ENCODE assay signal across 37 mouse cellular contexts in the genomic region with DNA sequence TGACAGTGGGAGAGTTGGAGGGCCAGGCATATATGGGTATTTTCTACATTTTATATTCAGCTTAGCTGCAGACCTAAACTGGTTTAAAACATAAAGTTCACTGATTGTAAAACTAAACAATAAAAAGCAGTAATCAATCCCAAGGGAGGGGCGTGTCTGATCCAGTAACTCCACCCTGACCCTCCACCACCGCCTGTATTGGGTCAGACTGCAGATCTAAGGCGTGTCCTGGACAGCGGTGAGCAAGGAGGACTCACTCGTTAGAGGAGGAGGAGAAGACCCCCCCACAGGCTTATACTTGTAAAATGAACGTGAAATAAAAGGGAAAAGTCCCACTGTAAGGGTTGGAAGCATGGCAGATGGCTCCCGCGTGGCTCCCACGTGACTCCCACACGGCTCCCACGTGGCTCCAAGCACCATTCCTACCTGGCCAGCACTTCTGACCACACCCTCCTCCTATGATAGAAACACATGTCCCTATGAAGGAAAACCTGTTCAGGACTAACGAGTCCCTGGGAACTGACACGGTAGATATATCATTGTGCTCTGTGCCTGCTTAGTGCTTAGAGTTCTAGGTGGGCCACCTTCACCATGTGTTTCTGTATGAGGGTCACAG. TPM values are rescaled to one million over a fixed set of nuclear protein-coding genes. Genes with fewer than 3 reads are reported as not detected.
DNase-seq lines count a peak whose midpoint lies in the region; ATAC-seq lines count a peak whose summit lies in the region.
"Had no signal": no experiment of that assay in that cellular context is flagged by ENCODE, and none has a peak within 500 bp of the region (broad histone marks: within the 10 kb centered on the region; RNA-seq: fewer than 3 reads in every experiment).

No protein-coding gene starts in this region.

- H3K4me3 ChIP-seq in intestine, embryonic 15.5 days (replicated peaks) = no peak overlapping the region
- H3K4me3 ChIP-seq in limb, embryonic 15.5 days = no peak overlapping the region
- H3K4me3 ChIP-seq in hindbrain, embryonic 10.5 days = no peak overlapping the region
- H3K4me3 ChIP-seq: erythroblast, embryonic 14.5 days; forebrain, embryonic 12.5 days; heart, embryonic 10.5 days; heart, embryonic 15.5 days; limb, embryonic 12.5 days; liver, embryonic 13.5 days; megakaryocyte, embryonic 14.5 days; midbrain, embryonic 13.5 days had no signal

- no peaks in the 10 kb centered on the region for H3K9me3 ChIP-seq in intestine, embryonic 15.5 days
- H3K9me3 ChIP-seq in limb, embryonic 15.5 days = no peaks in the 10 kb centered on the region
- no peaks in the 10 kb centered on the region for H3K9me3 ChIP-seq in hindbrain, embryonic 10.5 days
- H3K9me3 ChIP-seq: forebrain, embryonic 12.5 days; heart, embryonic 10.5 days; heart, embryonic 15.5 days; limb, embryonic 12.5 days; liver, embryonic 13.5 days; midbrain, embryonic 13.5 days had no signal

- no peak overlapping the region for H3K9ac ChIP-seq in intestine, embryonic 15.5 days
- no peak overlapping the region for H3K9ac ChIP-seq in limb, embryonic 15.5 days
- H3K9ac ChIP-seq: forebrain, embryonic 12.5 days; heart, embryonic 15.5 days; hindbrain, embryonic 14.5 days; limb, embryonic 12.5 days; liver, embryonic 13.5 days; midbrain, embryonic 13.5 days had no signal

- 68% methylated on average over 13 of the region's 13 CpGs for WGBS in intestine, embryonic 15.5 days
- 47% methylated on average over 13 of the region's 13 CpGs for WGBS in limb, embryonic 15.5 days
- 92% methylated on average over 13 of the region's 13 CpGs for WGBS in hindbrain, embryonic 10.5 days

- peak; percentile 70 for ATAC-seq in intestine, embryonic 15.5 days
- ATAC-seq in limb, embryonic 15.5 days (ENCODE audit: insufficient number of reproducible peaks, low FRiP score, low TSS enrichment, low read depth) = peak; percentile 46; the same call in 1 of the 2 replicates
- ATAC-seq: lung, postnatal 0 days; midbrain, embryonic 13.5 days had no signal

- H3K27ac ChIP-seq in intestine, embryonic 15.5 days = no peak overlapping the region
- no peak overlapping the region for H3K27ac ChIP-seq in limb, embryonic 15.5 days
- no peak overlapping the region for H3K27ac ChIP-seq in hindbrain, embryonic 10.5 days
- H3K27ac ChIP-seq: forebrain, embryonic 12.5 days; heart, embryonic 10.5 days; heart, embryonic 15.5 days; hindbrain, embryonic 14.5 days; kidney, postnatal 0 days; limb, embryonic 12.5 days; liver, embryonic 13.5 days; midbrain, embryonic 13.5 days had no signal

- no peak overlapping the region for H3K4me2 ChIP-seq in intestine, embryonic 15.5 days (replicated peaks)
- no peak overlapping the region for H3K4me2 ChIP-seq in limb, embryonic 15.5 days
- H3K4me2 ChIP-seq: forebrain, embryonic 12.5 days; heart, embryonic 15.5 days; hindbrain, embryonic 14.5 days; limb, embryonic 12.5 days; liver, embryonic 13.5 days; midbrain, embryonic 13.5 days had no signal

- peak; percentile 71 for DNase-seq in heart, adult 11 months
- DNase-seq in heart, postnatal 14 days = no peak
- no peak for DNase-seq in hindbrain, embryonic 10.5 days (ENCODE audit: low spot score)
- DNase-seq in embryo, embryonic 11 days = no peak
- no peak for DNase-seq in T-cell, adult 2 months (ENCODE audit: low spot score)
- DNase-seq: adrenal gland, postnatal 25 days; cerebellum, adult 11-12 months; cerebellum, postnatal 10 days; gastrocnemius, postnatal 10 days; heart, postnatal 36 days; kidney, adult 8-10 months; liver, embryonic 13.5 days; lung, adult 18-20 months; lung, postnatal 4 days; right cerebral cortex, postnatal 25 days had no signal

- intact Hi-C loops in heart, postnatal 14 days (cut with DNase I) = no loop called here

- no peaks in the 10 kb centered on the region for H3K36me3 ChIP-seq in intestine, embryonic 15.5 days
- H3K36me3 ChIP-seq in limb, embryonic 15.5 days = peaks cover 4% of the 10 kb centered on the region; the same call in 1 of the 2 replicates
- no peaks in the 10 kb centered on the region for H3K36me3 ChIP-seq in hindbrain, embryonic 10.5 days
- H3K36me3 ChIP-seq: forebrain, embryonic 12.5 days; G1E; heart, embryonic 10.5 days; heart, embryonic 15.5 days; limb, embryonic 12.5 days; liver, embryonic 13.5 days; midbrain, embryonic 13.5 days had no signal

- H3K4me1 ChIP-seq in intestine, embryonic 15.5 days (replicated peaks) = 0 out of 2 replicates have a peak, but pooled peaks cover 5% of the 10 kb centered on the region
- H3K4me1 ChIP-seq in limb, embryonic 15.5 days = peaks cover 28% of the 10 kb centered on the region
- H3K4me1 ChIP-seq in hindbrain, embryonic 10.5 days (replicated peaks) = no peaks in the 10 kb centered on the region
- H3K4me1 ChIP-seq: forebrain, embryonic 12.5 days; liver, embryonic 13.5 days; megakaryocyte, embryonic 14.5 days; midbrain, embryonic 13.5 days had no signal

- H3K27me3 ChIP-seq in intestine, embryonic 15.5 days (replicated peaks) = no peaks in the 10 kb centered on the region
- H3K27me3 ChIP-seq in limb, embryonic 15.5 days = no peaks in the 10 kb centered on the region
- no peaks in the 10 kb centered on the region for H3K27me3 ChIP-seq in hindbrain, embryonic 10.5 days (ENCODE audit: insufficient read depth, poor library complexity, severe bottlenecking)
- H3K27me3 ChIP-seq: forebrain, embryonic 12.5 days; heart, embryonic 15.5 days; limb, embryonic 12.5 days; liver, embryonic 13.5 days; midbrain, embryonic 13.5 days had no signal

RNA-seq across cellular contexts. Expression of gene Dmbt1, which starts 40.6 kb away (rescaled TPM):
- total RNA-seq in heart, postnatal 14 days (2021) = under 1 TPM in 1 of 2 experiments, not detected in 1; 0.12 TPM
- polyA plus RNA-seq in intestine, embryonic 15.5 days (2015; fragmentation: Nextera tagmentation; extraction: Ambion mirVana) = 126 and 138 TPM in 2 replicates
- polyA plus RNA-seq in limb, embryonic 15.5 days (2015; fragmentation: Nextera tagmentation; extraction: Ambion mirVana) = 0.03 and 0.04 TPM in 2 replicates
- polyA plus RNA-seq in hindbrain, embryonic 10.5 days (2016; fragmentation: Nextera tagmentation; extraction: Ambion mirVana) = not detected in 2 replicates
- total RNA-seq: adrenal gland, adult 18-20 months; adrenal gland, postnatal 25 days; common myeloid progenitor, adult 5-6 weeks; gastrocnemius, postnatal 10 days; granulocyte monocyte progenitor cell, adult 5-6 weeks; heart, postnatal 36 days; layer of hippocampus, adult 18-20 months; layer of hippocampus, postnatal 10 days; left cerebral cortex, adult 18-20 months; left cerebral cortex, postnatal 14 days; monocyte, adult 5-6 weeks had no signal
- polyA plus RNA-seq: erythroblast, embryonic 14.5 days; forebrain, embryonic 12.5 days; G1E; heart, embryonic 10.5 days; hindbrain, embryonic 14.5 days; kidney, postnatal 0 days; limb, embryonic 12.5 days; liver, embryonic 13.5 days; lung, postnatal 0 days; midbrain, embryonic 13.5 days; neural tube, embryonic 14.5 days had no signal

RNA-seq across cellular contexts. Expression of gene Htra1, which starts 55.4 kb away (rescaled TPM):
- 100 to 1,000 TPM; 151 to 162 TPM for total RNA-seq in heart, postnatal 14 days (2021)
- polyA plus RNA-seq in intestine, embryonic 15.5 days (2015; fragmentation: Nextera tagmentation; extraction: Ambion mirVana) = 16.9 and 18.8 TPM in 2 replicates
- 317 and 324 TPM in 2 replicates for polyA plus RNA-seq in limb, embryonic 15.5 days (2015; fragmentation: Nextera tagmentation; extraction: Ambion mirVana)
- polyA plus RNA-seq in hindbrain, embryonic 10.5 days (2016; fragmentation: Nextera tagmentation; extraction: Ambion mirVana) = 2.5 and 7.0 TPM in 2 replicates
- total RNA-seq: common myeloid progenitor, adult 5-6 weeks; G1E; granulocyte monocyte progenitor cell, adult 5-6 weeks; monocyte, adult 5-6 weeks had no signal
- polyA plus RNA-seq: erythroblast, embryonic 14.5 days; G1E had no signal

Comparison
In these comparisons a context has a peak if more than half of its experiments do, and no peak if none do; other contexts are left out.
1. RNA of gene Dmbt1, which starts 40.6 kb away (polyA plus RNA-seq): 126 to 138 TPM in intestine, embryonic 15.5 days; 0.03 to 0.04 TPM in limb, embryonic 15.5 days and not detected in hindbrain, embryonic 10.5 days; every median in the first group is over 100 times any median in the second.
2. RNA of gene Htra1, which starts 55.4 kb away (polyA plus RNA-seq): 317 to 324 TPM in limb, embryonic 15.5 days; 16.9 to 18.8 TPM in intestine, embryonic 15.5 days and 2.5 to 7.0 TPM in hindbrain, embryonic 10.5 days; every median in the first group is over 10 times any median in the second.